Mouse (Mus musculus): ENCODE results near the gene Zfp870. TPM values are rescaled to one million over a fixed set of nuclear protein-coding genes. Genes with fewer than 3 reads are reported as not detected.

Gene Zfp870
- polyA plus RNA-seq, 1 experiment from 2014 or later, result 7.3 TPM

GRCm38 (mm10) chr17:32830418-32830782 lies 61.0 kb downstream of the Zfp870 start:
- Histone ChIP-seq H3K4me1 (ENCODE audit: control insufficient read depth, insufficient read depth, low read length) (no peaks in the 10 kb centered on the region), H3K27ac (ENCODE audit: low read length) (no peak overlapping the region), H3K4me3 (ENCODE audit: low read length) (peak overlapping the region; percentile 79), H3K9me3 (ENCODE audit: control insufficient read depth, low read length) (no peaks in the 10 kb centered on the region), H3K4me2 (ENCODE audit: low read depth, low read length) (peak overlapping the region; percentile 33), H3K36me3 (ENCODE audit: control insufficient read depth, insufficient read depth, low read length) (peaks cover 3% of the 10 kb centered on the region; the same call in 1 of the 2 replicates), H3K9ac (ENCODE audit: low read depth, low read length) (peak overlapping the region; percentile 94; the same call in 1 of the 2 replicates), H3K27me3 (replicated peaks; ENCODE audit: control insufficient read depth, insufficient read depth, low read length) (no peaks in the 10 kb centered on the region)
- ATAC-seq, result 0 out of 2 replicates have a peak, but pooled peaks have one; percentile 2
- WGBS, result 33% methylated on average over 3 of the region's 3 CpGs

DNA sequence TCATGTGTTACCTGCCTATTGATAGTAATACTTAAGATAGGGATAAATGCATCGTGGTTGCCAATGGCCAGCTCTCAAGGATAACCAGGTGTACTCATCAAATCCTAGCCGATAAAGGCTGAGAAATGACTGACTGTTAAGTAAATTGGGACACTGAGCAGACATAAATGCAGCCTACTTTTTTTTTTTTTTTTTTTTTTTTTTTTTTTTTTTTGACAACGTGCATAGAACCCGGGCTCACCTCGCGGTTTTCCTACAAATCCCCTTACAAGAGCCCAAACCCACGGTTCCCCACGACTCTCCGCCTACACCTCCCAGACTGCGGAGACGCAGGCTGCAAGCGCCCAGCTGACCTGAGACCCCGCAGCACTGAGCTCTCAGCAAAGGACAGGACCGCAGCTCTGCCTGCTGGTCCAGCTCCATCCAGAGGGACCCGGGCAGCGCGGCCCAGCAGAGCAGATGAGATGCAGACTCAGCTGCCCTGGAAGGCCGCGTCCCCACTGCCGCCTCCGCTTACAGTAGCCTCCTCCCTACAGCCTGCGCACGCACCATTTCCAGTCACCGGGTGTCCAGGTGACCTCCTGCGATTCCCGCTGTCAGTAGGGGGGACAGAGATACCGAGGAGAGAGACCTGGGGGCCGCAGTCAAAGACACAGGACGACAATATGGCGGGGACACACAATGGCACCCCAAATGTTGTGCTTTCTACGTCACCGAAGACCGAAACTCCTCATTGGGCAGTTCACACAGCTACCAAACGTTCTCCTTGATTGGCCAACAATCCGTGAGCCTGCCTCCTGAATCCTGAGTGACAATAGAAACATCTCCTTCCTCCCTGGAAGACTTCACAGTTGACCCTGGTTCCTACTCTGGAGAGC lies 61.7 kb downstream of the Zfp870 start, which contains the start of gene Zfp799:
Zfp799 (minus strand) TSS at position 722 of the 878 bp plus-strand sequence.
- Histone ChIP-seq H3K9me3 (ENCODE audit: control insufficient read depth, low read length) (no peaks in the 10 kb centered on the region), H3K4me2 (ENCODE audit: low read depth, low read length) (peak within 1 kb of the TSS; percentile 57), H3K27ac (ENCODE audit: low read length) (peak within 1 kb of the TSS; percentile 70), H3K4me1 (ENCODE audit: control insufficient read depth, insufficient read depth, low read length) (no peaks in the 10 kb centered on the region), H3K4me3 (ENCODE audit: low read length) (peak within 1 kb of the TSS; percentile 79), H3K9ac (ENCODE audit: low read depth, low read length) (peak within 1 kb of the TSS; percentile 94), H3K27me3 (replicated peaks; ENCODE audit: control insufficient read depth, insufficient read depth, low read length) (no peaks in the 10 kb centered on the region), H3K36me3 (ENCODE audit: control insufficient read depth, insufficient read depth, low read length) (peaks cover 3% of the 10 kb centered on the region; the same call in 1 of the 2 replicates)
- 1% methylated on average over 35 of the region's 35 CpGs for WGBS
- ATAC-seq, result peak; percentile 99

Other genes with a start within 250 kb of the Zfp870 start
- 24.0 and 24.6 TPM in 2 replicates for gene Cyp4f40, start 232.7 kb downstream of the Zfp870 start, polyA plus RNA-seq (2015; fragmentation: Nextera tagmentation; extraction: Ambion mirVana)
- gene Cyp4f15, start 206.0 kb downstream of the Zfp870 start, polyA plus RNA-seq (2015; fragmentation: Nextera tagmentation; extraction: Ambion mirVana), result 0.26 and 0.28 TPM in 2 replicates
- 26.5 and 27.0 TPM in 2 replicates for gene Zfp871, start 103.4 kb downstream of the Zfp870 start, polyA plus RNA-seq (2015; fragmentation: Nextera tagmentation; extraction: Ambion mirVana)
- gene Zfp811, start 81.7 kb downstream of the Zfp870 start, polyA plus RNA-seq (2015; fragmentation: Nextera tagmentation; extraction: Ambion mirVana), result 3.0 and 3.4 TPM in 2 replicates
- 8.2 and 9.8 TPM in 2 replicates for gene Zfp799, start 61.4 kb downstream of the Zfp870 start, polyA plus RNA-seq (2015; fragmentation: Nextera tagmentation; extraction: Ambion mirVana)
- 4.7 and 5.0 TPM in 2 replicates for gene Cyp4f14, start 25.7 kb upstream of the Zfp870 start, polyA plus RNA-seq (2015; fragmentation: Nextera tagmentation; extraction: Ambion mirVana)
- 30.5 and 36.7 TPM in 2 replicates for gene Cyp4f13, start 55.8 kb upstream of the Zfp870 start, polyA plus RNA-seq (2015; fragmentation: Nextera tagmentation; extraction: Ambion mirVana)
- 9.6 and 11.5 TPM in 2 replicates for gene Zfp472, start 74.2 kb upstream of the Zfp870 start, polyA plus RNA-seq (2015; fragmentation: Nextera tagmentation; extraction: Ambion mirVana)
- 8.2 TPM in 2 replicates for gene Zfp952, start 101.5 kb upstream of the Zfp870 start, polyA plus RNA-seq (2015; fragmentation: Nextera tagmentation; extraction: Ambion mirVana)
- 8.4 and 8.9 TPM in 2 replicates for gene Zfp763, start 141.8 kb upstream of the Zfp870 start, polyA plus RNA-seq (2015; fragmentation: Nextera tagmentation; extraction: Ambion mirVana)
- not detected in 2 replicates for gene 4921501E09Rik, start 176.4 kb upstream of the Zfp870 start, polyA plus RNA-seq (2015; fragmentation: Nextera tagmentation; extraction: Ambion mirVana)
- gene Zfp563, start 197.7 kb upstream of the Zfp870 start, polyA plus RNA-seq (2015; fragmentation: Nextera tagmentation; extraction: Ambion mirVana), result 5.1 and 5.2 TPM in 2 replicates
- not detected in 2 replicates for gene Morc2b, start 248.0 kb upstream of the Zfp870 start, polyA plus RNA-seq (2015; fragmentation: Nextera tagmentation; extraction: Ambion mirVana)